Mouse (Mus musculus): ENCODE data around the gene Ppp6r3.

Gene Ppp6r3

GRCm38 (mm10) chr19:3436840-3437239 is 138.7 kb downstream of the Ppp6r3 start:
- DNase-seq (ENCODE audit: extremely low read depth, insufficient read length, low spot score) = no peak

GRCm38 (mm10) chr19:3435824-3436223 is 139.7 kb downstream of the Ppp6r3 start:
- no peak for DNase-seq (ENCODE audit: extremely low read depth, insufficient read length, low spot score)

- no peak for DNase-seq (ENCODE audit: extremely low read depth, insufficient read length, low spot score)
Measured at GRCm38 (mm10) chr19:3434641-3435040, 140.9 kb downstream of the Ppp6r3 start.

- DNase-seq (ENCODE audit: extremely low read depth, insufficient read length, low spot score) = no peak
Measured at GRCm38 (mm10) chr19:3434124-3434523, 141.4 kb downstream of the Ppp6r3 start.

GRCm38 (mm10) chr19:3431969-3432368 is 143.6 kb downstream of the Ppp6r3 start:
- DNase-seq (ENCODE audit: extremely low read depth, insufficient read length, low spot score) = no peak

- no peak for DNase-seq (ENCODE audit: extremely low read depth, insufficient read length, low spot score)
Measured at GRCm38 (mm10) chr19:3431066-3431465, 144.5 kb downstream of the Ppp6r3 start.

- DNase-seq (ENCODE audit: extremely low read depth, insufficient read length, low spot score) = no peak
Measured at GRCm38 (mm10) chr19:3429156-3429816, 146.3 kb downstream of the Ppp6r3 start.

- no peak for DNase-seq (ENCODE audit: extremely low read depth, insufficient read length, low spot score)
Measured at GRCm38 (mm10) chr19:3428057-3428830, 147.3 kb downstream of the Ppp6r3 start.

GRCm38 (mm10) chr19:3424214-3424613 is 151.3 kb downstream of the Ppp6r3 start:
- no peak for DNase-seq (ENCODE audit: extremely low read depth, insufficient read length, low spot score)

- DNase-seq (ENCODE audit: extremely low read depth, insufficient read length, low spot score) = no peak
Measured at GRCm38 (mm10) chr19:3422981-3423380, 152.6 kb downstream of the Ppp6r3 start.

GRCm38 (mm10) chr19:3422488-3422887 is 153.1 kb downstream of the Ppp6r3 start:
- peak; percentile 33 for DNase-seq (ENCODE audit: extremely low read depth, insufficient read length, low spot score)

- peak; percentile 80 for DNase-seq (ENCODE audit: extremely low read depth, insufficient read length, low spot score)
Measured at GRCm38 (mm10) chr19:3419251-3419650, 156.3 kb downstream of the Ppp6r3 start.

GRCm38 (mm10) chr19:3414268-3414733 is 161.2 kb downstream of the Ppp6r3 start, which contains the start of gene Gal:
Gal (minus strand) TSS chr19:3414544.
- DNase-seq (ENCODE audit: extremely low read depth, insufficient read length, low spot score) = no peak

- DNase-seq (ENCODE audit: extremely low read depth, insufficient read length, low spot score) = peak; percentile 38
Measured at GRCm38 (mm10) chr19:3405531-3406281, 169.8 kb downstream of the Ppp6r3 start.

All from 3134 (cell line).